Comparison of ENCODE assay signal across 9 mouse cellular contexts in genomic region chr5:31564976-31565375, GRCm38 (mm10). TPM values are rescaled to one million over a fixed set of nuclear protein-coding genes. Genes with fewer than 3 reads are reported as not detected.
DNase-seq lines count a peak whose midpoint lies in the region; ATAC-seq and TF ChIP-seq lines count a peak whose summit lies in the region.
"Had no signal": no experiment of that assay in that cellular context is flagged by ENCODE, and none has a peak within 500 bp of the region (broad histone marks: within the 10 kb centered on the region; RNA-seq: fewer than 3 reads in every experiment).

No protein-coding gene starts in this region.

- H3K36me3 ChIP-seq in heart, embryonic 16.5 days (ENCODE audit: control insufficient read depth, insufficient read depth): 0 out of 2 replicates have a peak, but pooled peaks cover 2% of the 10 kb centered on the region
- peaks cover 16% of the 10 kb centered on the region for H3K36me3 ChIP-seq in liver, embryonic 12.5 days

- H3K9me3 ChIP-seq in heart, embryonic 16.5 days (replicated peaks; ENCODE audit: control insufficient read depth, low read length): no peaks in the 10 kb centered on the region
- no peaks in the 10 kb centered on the region for H3K9me3 ChIP-seq in liver, embryonic 12.5 days (replicated peaks)

- H3K4me2 ChIP-seq in heart, embryonic 16.5 days (ENCODE audit: low read depth, low read length): no peak overlapping the region
- H3K4me2 ChIP-seq in liver, embryonic 12.5 days: no peak overlapping the region

- H3K4me1 ChIP-seq in heart, embryonic 16.5 days (ENCODE audit: control insufficient read depth, insufficient read depth, low read length): peaks cover 42% of the 10 kb centered on the region
- H3K4me1 ChIP-seq in liver, embryonic 12.5 days: no peaks in the 10 kb centered on the region
- 0 out of 2 replicates have a peak, but pooled peaks cover 3% of the 10 kb centered on the region for H3K4me1 ChIP-seq in cerebellum, adult 2 months (ENCODE audit: control insufficient read depth, insufficient read depth, low read length)

- no peak for TF ChIP-seq POLR2A in cerebellum, adult 2 months (IDR thresholded peaks at IDR 0.05; ENCODE audit: borderline replicate concordance, insufficient read depth, low read length)

- peak overlapping the region; percentile 70 for H3K27ac ChIP-seq in heart, embryonic 16.5 days (ENCODE audit: low read length)
- no peak overlapping the region for H3K27ac ChIP-seq in liver, embryonic 12.5 days
- no peak overlapping the region for H3K27ac ChIP-seq in cerebellum, adult 2 months (ENCODE audit: insufficient read depth, low read length)

- no peak overlapping the region; the same call in 1 of the 2 replicates for H3K9ac ChIP-seq in heart, embryonic 16.5 days (ENCODE audit: low read length)
- H3K9ac ChIP-seq in liver, embryonic 12.5 days: no peak overlapping the region

- no peak for TF ChIP-seq CTCF in cerebellum, adult 2 months (IDR thresholded peaks at IDR 0.05; ENCODE audit: borderline replicate concordance, insufficient read depth, low read depth, low read length)

- no peak overlapping the region for H3K4me3 ChIP-seq in heart, embryonic 16.5 days (ENCODE audit: low read length)
- no peak overlapping the region for H3K4me3 ChIP-seq in liver, embryonic 12.5 days
- no peak overlapping the region for H3K4me3 ChIP-seq in cerebellum, adult 2 months (replicated peaks; ENCODE audit: insufficient read depth, low read depth, low read length)

- peak; percentile 43 for ATAC-seq in heart, embryonic 16.5 days (replicated peaks; ENCODE audit: extremely low read depth, insufficient read depth, low FRiP score)
- ATAC-seq in liver, embryonic 12.5 days: no peak
- ATAC-seq: activated CD4-positive, CD25-positive, alpha-beta regulatory T cell, adult 4 months had no signal

- peak; percentile 58 for DNase-seq in gastrocnemius, adult 18-20 months (ENCODE audit: low spot score)
- DNase-seq in gastrocnemius, postnatal 10 days: no peak
- DNase-seq in urinary bladder, postnatal 25 days (ENCODE audit: low spot score): peak; percentile 31
- DNase-seq in urinary bladder, adult 2 months (ENCODE audit: low spot score): no peak
- peak; percentile 30 to 44 for DNase-seq in urinary bladder, postnatal 36 days (ENCODE audit: low spot score in 2 of 2)
- DNase-seq in cerebellum, adult 2 months: no peak

- WGBS in heart, embryonic 16.5 days: 40% methylated on average over 4 of the region's 4 CpGs
- WGBS in liver, embryonic 12.5 days (ENCODE audit: insufficient replicate concordance): 83% methylated on average over 4 of the region's 4 CpGs
- 81% methylated on average over 4 of the region's 4 CpGs for WGBS in cerebellum, adult 2 months

- no peaks in the 10 kb centered on the region for H3K27me3 ChIP-seq in heart, embryonic 16.5 days (ENCODE audit: control insufficient read depth, insufficient read depth, low read length)
- no peaks in the 10 kb centered on the region for H3K27me3 ChIP-seq in liver, embryonic 12.5 days (replicated peaks)
- no peaks in the 10 kb centered on the region for H3K27me3 ChIP-seq in cerebellum, adult 2 months (ENCODE audit: control insufficient read depth, insufficient read depth, low read length)

RNA-seq across cellular contexts. Expression of gene Mrpl33, which starts 31.8 kb away (rescaled TPM):
- total RNA-seq in gastrocnemius, adult 18-20 months (2021): 100 to 1,000 TPM; 269 to 270 TPM
- total RNA-seq in gastrocnemius, postnatal 10 days (2021): 100 to 1,000 TPM; 259 to 272 TPM
- 174 and 196 TPM in 2 replicates for polyA plus RNA-seq in urinary bladder, adult 2 months (2012; rRNA removed)
- 382 and 409 TPM in 2 replicates for polyA plus RNA-seq in heart, embryonic 16.5 days (2015; fragmentation: Nextera tagmentation; extraction: Ambion mirVana)
- polyA plus RNA-seq in liver, embryonic 12.5 days (2016; fragmentation: Nextera tagmentation; extraction: Ambion mirVana): 232 and 236 TPM in 2 replicates
- 80.4 and 81.9 TPM in 2 replicates for polyA plus RNA-seq in cerebellum, adult 2 months (2012; rRNA removed)

RNA-seq across cellular contexts. Expression of gene Supt7l, which starts 37.4 kb away (rescaled TPM):
- total RNA-seq in gastrocnemius, adult 18-20 months (2021): 10 to 100 TPM; 12.1 to 12.5 TPM
- total RNA-seq in gastrocnemius, postnatal 10 days (2021): 10 to 100 TPM; 10.7 to 11.9 TPM
- polyA plus RNA-seq in urinary bladder, adult 2 months (2012; rRNA removed): 12.9 and 16.7 TPM in 2 replicates
- 18.6 and 20.2 TPM in 2 replicates for polyA plus RNA-seq in heart, embryonic 16.5 days (2015; fragmentation: Nextera tagmentation; extraction: Ambion mirVana)
- polyA plus RNA-seq in liver, embryonic 12.5 days (2016; fragmentation: Nextera tagmentation; extraction: Ambion mirVana): 12.7 and 12.9 TPM in 2 replicates
- polyA plus RNA-seq in cerebellum, adult 2 months (2012; rRNA removed): 17.1 and 17.9 TPM in 2 replicates

RNA-seq across cellular contexts. Expression of gene Slc4a1ap, which starts 38.2 kb away (rescaled TPM):
- 10 to 100 TPM; 21.4 to 24.2 TPM for total RNA-seq in gastrocnemius, adult 18-20 months (2021)
- total RNA-seq in gastrocnemius, postnatal 10 days (2021): 10 to 100 TPM; 21.7 to 22.3 TPM
- 17.1 and 18.8 TPM in 2 replicates for polyA plus RNA-seq in urinary bladder, adult 2 months (2012; rRNA removed)
- polyA plus RNA-seq in heart, embryonic 16.5 days (2015; fragmentation: Nextera tagmentation; extraction: Ambion mirVana): 18.9 and 20.0 TPM in 2 replicates
- 19.2 and 20.4 TPM in 2 replicates for polyA plus RNA-seq in liver, embryonic 12.5 days (2016; fragmentation: Nextera tagmentation; extraction: Ambion mirVana)
- polyA plus RNA-seq in cerebellum, adult 2 months (2012; rRNA removed): 25.0 and 26.3 TPM in 2 replicates

Comparison
In these comparisons a context has a peak if more than half of its experiments do, and no peak if none do; other contexts are left out.
1. DNase-seq: peak in gastrocnemius, adult 18-20 months (single experiment), urinary bladder, postnatal 25 days (single experiment) and urinary bladder, postnatal 36 days (2 of 2); none in gastrocnemius, postnatal 10 days (single experiment), urinary bladder, adult 2 months (single experiment) and cerebellum, adult 2 months (0 of 2).